Mouse (Mus musculus) embryonic fibroblast, embryonic 13.5 days (primary cell): ENCODE measurements at regions not wholly inside any gene's neighbourhood (a gene's known extent, or its start where the extent isn't known, plus 50 kb on each side); places are given as distances from the start of the nearest gene placed in this dataset.
A peak's percentile ranks its signal among the peaks of the same experiment; 100 is the strongest.
"Not testable (repeated sequence)": the region's sequence is repeated elsewhere in the genome, so short reads cannot be mapped to it uniquely, and the experiment has no call there.

Experiments
- H3K27ac ChIP-seq: 2 replicates; pipeline ENCODE4 v1.5.1; 2012; ENCODE audit warnings: low read length, control low read depth, inconsistent platforms; ENCODE audit not compliant: insufficient read depth
- H3K4me1 ChIP-seq: 2 replicates; pipeline ENCODE4 v1.6.1; 2011; ENCODE audit warnings: low read length; ENCODE audit not compliant: control insufficient read depth, insufficient read depth
- H3K4me3 ChIP-seq: 2 replicates; pipeline ENCODE4 v1.5.1; 2011; ENCODE audit warnings: mild to moderate bottlenecking, control low read depth, low read length; ENCODE audit not compliant: insufficient read depth
- CTCF ChIP-seq: IDR thresholded peaks from 2 replicates; pipeline ENCODE4 v1.5.1; 2011; ENCODE audit warnings: mild to moderate bottlenecking, control low read depth, low read length, moderate library complexity, borderline replicate concordance; ENCODE audit not compliant: insufficient read depth
- POLR2A ChIP-seq: IDR thresholded peaks from 2 replicates; pipeline ENCODE4 v1.6.1; 2011; ENCODE audit warnings: low read depth, mild to moderate bottlenecking, control low read depth, low read length, moderate library complexity

GRCm38 (mm10) chr11:23079936-23080794, 72.8 kb downstream of the Fam161a start:
- peak overlapping the region; percentile 18 for H3K27ac ChIP-seq
- no peak for TF ChIP-seq POLR2A
- no peak for TF ChIP-seq CTCF
- no peaks in the 10 kb centered on the region for H3K4me1 ChIP-seq
- H3K4me3 ChIP-seq, result no peak overlapping the region

- Histone ChIP-seq H3K4me3 (no peak overlapping the region), H3K27ac (no peak overlapping the region), H3K4me1 (no peaks in the 10 kb centered on the region)
- no peak for TF ChIP-seq CTCF
- TF ChIP-seq POLR2A, result no peak
These were observed 74.3 kb downstream of the Fam161a start for GRCm38 (mm10) chr11:23081616-23082015.

- H3K4me1 ChIP-seq, H3K27ac ChIP-seq, H3K4me3 ChIP-seq: not testable (repeated sequence)
These were observed 76.5 kb downstream of the Fam161a start for GRCm38 (mm10) chr11:23083811-23084210.

GRCm38 (mm10) chr11:23095287-23095686, 88.0 kb downstream of the Fam161a start:
- TF ChIP-seq CTCF (no peak), POLR2A (no peak)
- no peaks in the 10 kb centered on the region for H3K4me1 ChIP-seq
- no peak overlapping the region for H3K27ac ChIP-seq
- H3K4me3 ChIP-seq, result no peak overlapping the region

GRCm38 (mm10) chr11:23095723-23096122, 88.4 kb downstream of the Fam161a start:
- H3K4me1 ChIP-seq, H3K4me3 ChIP-seq, H3K27ac ChIP-seq: not testable (repeated sequence)

- no peak overlapping the region for H3K4me3 ChIP-seq
- no peak overlapping the region for H3K27ac ChIP-seq
- no peaks in the 10 kb centered on the region for H3K4me1 ChIP-seq
- no peak for TF ChIP-seq POLR2A
- no peak for TF ChIP-seq CTCF
These were observed 89.3 kb downstream of the Fam161a start for GRCm38 (mm10) chr11:23096451-23097222.

- no peaks in the 10 kb centered on the region for H3K4me1 ChIP-seq
- no peak overlapping the region for H3K27ac ChIP-seq
- H3K4me3 ChIP-seq, result no peak overlapping the region
- TF ChIP-seq POLR2A, result no peak
- TF ChIP-seq CTCF, result no peak
These were observed 89.8 kb downstream of the Fam161a start for GRCm38 (mm10) chr11:23097223-23097490.

- Histone ChIP-seq H3K27ac (no peak overlapping the region), H3K4me3 (no peak overlapping the region), H3K4me1 (no peaks in the 10 kb centered on the region)
- TF ChIP-seq POLR2A, result no peak
- no peak for TF ChIP-seq CTCF
These were observed 107.3 kb downstream of the Fam161a start for GRCm38 (mm10) chr11:23114636-23115035.

GRCm38 (mm10) chr11:23120533-23121210, 113.3 kb downstream of the Fam161a start:
- no peak for TF ChIP-seq POLR2A
- TF ChIP-seq CTCF, result no peak
- no peak overlapping the region for H3K27ac ChIP-seq
- no peak overlapping the region for H3K4me3 ChIP-seq
- no peaks in the 10 kb centered on the region for H3K4me1 ChIP-seq

- peak overlapping the region; percentile 19 for H3K4me3 ChIP-seq
These were observed 117.0 kb downstream of the Fam161a start for GRCm38 (mm10) chr11:23124198-23124951.

More at GRCm38 (mm10) chr11:23124198-23124951, 117.0 kb downstream of the Fam161a start:
- no peak for TF ChIP-seq CTCF
- no peak for TF ChIP-seq POLR2A
- Histone ChIP-seq H3K27ac (no peak overlapping the region), H3K4me1 (no peaks in the 10 kb centered on the region)
